Mouse (Mus musculus) intestine, embryonic 16.5 days (tissue): ENCODE measurements around the gene Card19. TPM values are rescaled to one million over a fixed set of nuclear protein-coding genes. Genes with fewer than 3 reads are reported as not detected.

Source experiments
- ATAC-seq: fragments of 200-750 bp; cut with Nextera tagmentation; 2 replicates; pipeline ENCODE4 v1.8.0; 2017; ENCODE audit warnings: moderate TSS enrichment, moderate library complexity
- H3K27ac ChIP-seq: fragments of 300-500 bp; sonication (generic); 2 replicates; pipeline ENCODE4 v1.5.1; 2014; ENCODE audit warnings: mild to moderate bottlenecking, low read length
- H3K27me3 ChIP-seq: fragments of 300-500 bp; sonication (generic); replicated peaks from 2 replicates; pipeline ENCODE4 v1.6.1; 2014; ENCODE audit warnings: low read length, control low read depth, mixed read lengths; ENCODE audit not compliant: control insufficient read depth, insufficient read depth
- H3K36me3 ChIP-seq: fragments of 300-500 bp; sonication (generic); 2 replicates; pipeline ENCODE4 v1.6.1; 2014; ENCODE audit warnings: low read length, control low read depth; ENCODE audit not compliant: control insufficient read depth, insufficient read depth
- H3K4me1 ChIP-seq: fragments of 300-500 bp; sonication (generic); 2 replicates; pipeline ENCODE4 v1.6.1; 2014; ENCODE audit warnings: low read length, control low read depth, mixed read lengths; ENCODE audit not compliant: control insufficient read depth, insufficient read depth
- H3K4me2 ChIP-seq: fragments of 300-500 bp; sonication (generic); 2 replicates; pipeline ENCODE4 v1.6.1; 2014; ENCODE audit warnings: low read depth, low read length, control low read depth
- H3K4me3 ChIP-seq: fragments of 300-500 bp; sonication (generic); 2 replicates; pipeline ENCODE4 v1.5.1; 2014; ENCODE audit warnings: mild to moderate bottlenecking, low read length
- H3K9ac ChIP-seq: fragments of 300-500 bp; sonication (generic); 2 replicates; pipeline ENCODE4 v1.6.1; 2014; ENCODE audit warnings: low read depth, low read length
- H3K9me3 ChIP-seq: fragments of 300-500 bp; sonication (generic); 2 replicates; pipeline ENCODE4 v1.6.1; 2016; ENCODE audit warnings: low read length, control low read depth; ENCODE audit not compliant: control insufficient read depth
- WGBS: fragments of 180-500 bp; shearing (Covaris S2); extraction: QIAGEN DNeasy Blood & Tissue Kit; methylation state at CpG from one replicate; pipeline ENCODE4 v1.1.7; 2014; 5-methylcytosine and 5-hydroxymethylcytosine counted together
- polyA plus RNA-seq: library from polyadenylated mRNA; unstranded; fragments of >200 nt; fragmentation: Nextera tagmentation; extraction: Ambion mirVana; gene quantifications from 2 replicates; pipeline ENCODE4 v1.2.1, GENCODE M21; 2015

Card19 gene
- polyA plus RNA-seq, 1 experiment from 2014 or later: 58.8 TPM

GRCm38 (mm10) chr13:49202556-49202955 lies 13.3 kb downstream of the Card19 start:
- H3K9ac ChIP-seq: no peak overlapping the region
- H3K9me3 ChIP-seq: no peaks in the 10 kb centered on the region
- H3K36me3 ChIP-seq: no peaks in the 10 kb centered on the region; the same call in 1 of the 2 replicates
- 95% methylated on average over 7 of the region's 7 CpGs for whole genome bisulfite sequencing
- H3K27ac ChIP-seq: no peak overlapping the region
- no peak for ATAC-seq
- no peaks in the 10 kb centered on the region for H3K27me3 ChIP-seq
- no peak overlapping the region for H3K4me2 ChIP-seq
- H3K4me1 ChIP-seq: peaks cover 3% of the 10 kb centered on the region; the same call in 1 of the 2 replicates
- no peak overlapping the region for H3K4me3 ChIP-seq

DNA sequence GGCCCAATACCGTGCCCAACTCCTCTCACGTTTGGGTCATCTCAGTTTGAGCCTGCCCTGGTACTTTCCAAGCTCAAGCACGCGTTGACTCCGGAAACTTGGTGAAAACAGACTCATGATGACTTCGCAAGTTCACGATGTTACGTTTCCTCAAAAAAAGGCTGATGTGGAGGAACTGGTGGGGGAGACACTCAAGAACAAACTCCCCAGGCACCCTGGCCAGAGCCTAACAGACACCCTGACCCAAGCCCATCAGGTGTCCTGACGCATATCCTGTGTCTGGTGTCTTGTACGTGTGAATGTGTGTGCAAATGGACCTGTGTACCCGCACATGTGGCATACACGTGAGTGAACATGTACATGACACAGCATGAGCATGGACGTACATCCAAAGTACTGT lies 15.1 kb downstream of the Card19 start:
- no peaks in the 10 kb centered on the region; the same call in 1 of the 2 replicates for H3K36me3 ChIP-seq
- H3K9ac ChIP-seq: no peak overlapping the region
- no peak for ATAC-seq
- no peak overlapping the region for H3K27ac ChIP-seq
- H3K9me3 ChIP-seq: no peaks in the 10 kb centered on the region
- H3K4me1 ChIP-seq: peaks cover 3% of the 10 kb centered on the region; the same call in 1 of the 2 replicates
- no peak overlapping the region for H3K4me3 ChIP-seq
- 86% methylated on average over 13 of the region's 13 CpGs for WGBS
- H3K27me3 ChIP-seq: no peaks in the 10 kb centered on the region
- H3K4me2 ChIP-seq: no peak overlapping the region

- H3K4me3 ChIP-seq: no peak overlapping the region
- no peaks in the 10 kb centered on the region for H3K4me1 ChIP-seq
- no peak overlapping the region for H3K27ac ChIP-seq
- no peaks in the 10 kb centered on the region; the same call in 1 of the 2 replicates for H3K36me3 ChIP-seq
- 97% methylated on average over 7 of the region's 7 CpGs for WGBS
- no peak overlapping the region for H3K4me2 ChIP-seq
- no peak for ATAC-seq
- H3K9me3 ChIP-seq: no peaks in the 10 kb centered on the region
- no peaks in the 10 kb centered on the region for H3K27me3 ChIP-seq
- no peak overlapping the region for H3K9ac ChIP-seq
These were observed 15.9 kb downstream of the Card19 start for GRCm38 (mm10) chr13:49199891-49200290.

DNA sequence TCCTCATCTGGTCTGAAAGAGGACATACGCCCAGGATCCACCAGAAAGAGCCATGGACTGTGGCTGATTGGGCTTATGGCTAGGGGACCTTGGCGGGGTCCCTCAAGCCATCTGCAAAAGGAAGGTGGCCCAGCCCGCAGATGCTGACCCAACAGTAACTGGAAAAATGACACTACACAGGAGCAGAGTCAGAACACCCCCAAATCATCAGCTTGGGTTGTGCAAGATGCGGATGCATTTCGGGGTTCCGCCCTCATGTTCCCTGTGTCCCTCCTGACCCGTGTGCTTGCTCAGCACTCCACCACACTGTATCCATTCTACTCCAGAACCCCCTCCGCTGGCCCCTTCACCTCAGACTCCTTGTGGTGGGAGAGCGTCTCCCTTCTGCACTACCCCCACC lies 17.1 kb downstream of the Card19 start:
- no peak for ATAC-seq
- no peak overlapping the region for H3K4me3 ChIP-seq
- no peak overlapping the region for H3K9ac ChIP-seq
- H3K9me3 ChIP-seq: no peaks in the 10 kb centered on the region
- WGBS: 92% methylated on average over 9 of the region's 9 CpGs
- no peaks in the 10 kb centered on the region for H3K4me1 ChIP-seq
- H3K27me3 ChIP-seq: no peaks in the 10 kb centered on the region
- no peak overlapping the region for H3K27ac ChIP-seq
- no peak overlapping the region for H3K4me2 ChIP-seq
- no peaks in the 10 kb centered on the region; the same call in 1 of the 2 replicates for H3K36me3 ChIP-seq

DNA sequence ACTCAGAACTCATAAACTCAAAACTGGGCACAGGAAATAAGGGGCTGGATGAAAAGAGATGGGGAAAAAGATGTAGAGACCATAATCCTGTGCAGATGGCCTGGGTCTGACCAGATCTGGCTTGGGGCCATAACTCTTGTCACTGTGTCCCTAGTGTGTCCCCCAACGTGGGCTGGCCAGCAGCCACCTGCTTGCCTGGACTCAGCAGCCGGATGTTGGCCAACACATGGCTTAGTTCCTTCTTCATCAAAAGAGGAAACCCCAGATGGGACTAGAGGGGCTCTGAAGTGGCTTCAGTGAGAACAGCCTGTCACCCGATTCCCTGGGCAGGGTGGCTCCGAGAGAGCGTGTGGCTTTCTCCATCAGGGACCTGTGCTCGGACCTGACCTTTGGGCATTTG lies 19.1 kb downstream of the Card19 start:
- 79% methylated on average over 6 of the region's 6 CpGs for WGBS
- Histone ChIP-seq H3K36me3 (no peaks in the 10 kb centered on the region), H3K4me2 (no peak overlapping the region), H3K27me3 (no peaks in the 10 kb centered on the region), H3K9me3 (no peaks in the 10 kb centered on the region), H3K9ac (no peak overlapping the region), H3K4me1 (peaks cover 7% of the 10 kb centered on the region), H3K4me3 (no peak overlapping the region), H3K27ac (no peak overlapping the region)
- ATAC-seq: 0 out of 2 replicates have a peak, but pooled peaks have one; percentile 7

DNA sequence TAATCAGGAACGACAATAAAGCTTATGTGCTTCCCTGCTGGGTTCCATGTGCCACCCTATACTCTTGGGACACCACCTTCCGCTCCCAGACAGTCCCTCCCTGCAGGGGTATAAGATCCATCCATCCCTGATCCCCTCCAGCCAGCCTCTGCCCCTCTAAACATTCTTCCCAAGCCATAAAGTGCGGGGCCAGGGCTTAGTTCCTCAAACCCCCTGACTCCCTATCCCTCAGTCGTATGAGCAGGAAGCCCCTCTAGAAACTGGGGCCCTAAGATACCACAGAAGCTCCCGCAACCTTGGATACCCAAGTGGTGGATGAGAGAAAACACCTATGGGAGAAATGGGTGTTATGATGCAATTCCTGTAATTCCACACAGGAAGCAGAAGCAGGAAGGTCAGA lies 19.6 kb downstream of the Card19 start:
- H3K27me3 ChIP-seq: no peaks in the 10 kb centered on the region
- ATAC-seq: no peak
- H3K4me1 ChIP-seq: peaks cover 13% of the 10 kb centered on the region
- H3K4me2 ChIP-seq: no peak overlapping the region
- no peaks in the 10 kb centered on the region for H3K9me3 ChIP-seq
- no peak overlapping the region for H3K27ac ChIP-seq
- no peaks in the 10 kb centered on the region for H3K36me3 ChIP-seq
- H3K9ac ChIP-seq: no peak overlapping the region
- H3K4me3 ChIP-seq: no peak overlapping the region
- 80% methylated on average over 5 of the region's 5 CpGs for WGBS

DNA sequence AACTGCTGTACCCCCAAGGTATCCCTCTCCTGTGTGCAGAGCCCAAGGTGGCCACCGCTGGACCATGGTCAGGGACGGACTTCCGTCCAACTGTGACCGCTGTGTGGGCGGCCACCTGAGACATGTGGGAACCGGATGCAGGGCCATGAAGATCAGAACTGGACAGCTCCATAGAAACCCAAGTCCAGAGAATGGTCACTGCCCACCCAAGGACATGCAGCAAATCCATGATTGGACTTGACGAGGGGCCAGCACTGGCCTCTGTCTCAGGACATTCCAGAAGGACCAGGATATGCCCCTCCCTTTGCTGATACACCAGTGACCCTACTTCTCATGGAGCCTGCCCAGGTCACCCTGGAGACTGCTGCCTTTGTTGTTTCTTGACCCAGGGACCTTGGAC lies 20.2 kb downstream of the Card19 start:
- Histone ChIP-seq H3K9me3 (no peaks in the 10 kb centered on the region), H3K36me3 (no peaks in the 10 kb centered on the region), H3K4me1 (peaks cover 18% of the 10 kb centered on the region), H3K4me3 (no peak overlapping the region), H3K27ac (no peak overlapping the region), H3K9ac (no peak overlapping the region), H3K4me2 (no peak overlapping the region), H3K27me3 (no peaks in the 10 kb centered on the region)
- no peak for ATAC-seq
- WGBS: 94% methylated on average over 7 of the region's 7 CpGs

- H3K9ac ChIP-seq: no peak overlapping the region
- no peak overlapping the region for H3K27ac ChIP-seq
- H3K36me3 ChIP-seq: no peaks in the 10 kb centered on the region
- no peak overlapping the region for H3K4me2 ChIP-seq
- H3K4me3 ChIP-seq: no peak overlapping the region
- ATAC-seq: no peak
- WGBS: 92% methylated on average over 13 of the region's 13 CpGs
- peaks cover 27% of the 10 kb centered on the region for H3K4me1 ChIP-seq
- H3K9me3 ChIP-seq: no peaks in the 10 kb centered on the region
- no peaks in the 10 kb centered on the region for H3K27me3 ChIP-seq
These were observed 21.0 kb downstream of the Card19 start for GRCm38 (mm10) chr13:49194811-49195210.

- Histone ChIP-seq H3K4me1 (peaks cover 32% of the 10 kb centered on the region), H3K27ac (no peak overlapping the region), H3K36me3 (no peaks in the 10 kb centered on the region), H3K9ac (no peak overlapping the region), H3K4me3 (no peak overlapping the region), H3K4me2 (no peak overlapping the region), H3K9me3 (no peaks in the 10 kb centered on the region), H3K27me3 (no peaks in the 10 kb centered on the region)
- ATAC-seq: no peak
- 94% methylated on average over 17 of the region's 17 CpGs for WGBS
These were observed 22.2 kb downstream of the Card19 start for GRCm38 (mm10) chr13:49193650-49194049.

DNA sequence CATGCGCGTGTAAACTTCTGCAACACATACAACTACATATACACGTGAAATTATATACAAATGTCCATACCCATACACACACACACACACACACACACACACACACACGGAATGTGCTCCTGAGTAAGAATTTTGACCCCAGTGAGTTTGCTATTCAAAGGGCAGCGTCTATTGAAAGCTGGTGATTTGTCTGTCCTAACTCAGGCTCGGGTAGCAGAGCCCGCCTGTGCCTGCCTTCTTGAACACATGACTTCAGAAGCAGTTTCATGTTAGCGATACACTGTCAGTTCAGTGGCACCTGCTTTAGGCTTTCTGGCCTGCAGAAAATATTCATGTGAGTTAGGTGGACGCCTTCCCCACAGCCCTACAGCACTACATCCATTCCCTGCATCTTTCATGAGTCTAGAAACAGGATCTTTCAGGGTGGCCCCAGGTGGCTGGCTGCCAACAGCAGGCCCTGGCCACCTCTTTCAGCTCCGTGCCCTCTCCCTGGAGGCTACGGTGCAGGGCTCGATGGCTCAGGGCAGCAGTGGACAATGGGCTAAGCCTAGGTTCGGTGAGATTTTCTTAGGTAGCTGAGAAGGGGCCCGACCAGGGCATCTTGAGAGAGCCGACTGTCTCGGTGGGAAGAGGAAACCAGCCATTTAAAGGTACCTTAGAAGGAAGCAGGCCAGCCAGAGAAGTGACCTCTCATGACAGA lies 23.5 kb downstream of the Card19 start:
- Histone ChIP-seq H3K27ac (no peak overlapping the region), H3K9ac (no peak overlapping the region), H3K4me2 (no peak overlapping the region), H3K4me3 (no peak overlapping the region), H3K27me3 (no peaks in the 10 kb centered on the region), H3K36me3 (no peaks in the 10 kb centered on the region), H3K4me1 (peaks cover 40% of the 10 kb centered on the region), H3K9me3 (no peaks in the 10 kb centered on the region)
- ATAC-seq: no peak
- 75% methylated on average over 16 of the region's 16 CpGs for WGBS
